Mouse (Mus musculus) spleen, postnatal 10 days (tissue): ENCODE measurements around the gene Fer.

Experiments used
- DNase-seq, 2 experiments: peaks; one replicate each; pipeline ENCODE4 v3.0.0; 2021 to 2022; ENCODE audit warnings: low spot score in 2 of 2

The Fer gene

GRCm38 (mm10) chr17:64140063-64140850, 277.4 kb downstream of the Fer start:
- DNase-seq, result no peak

- DNase-seq, result no peak
Observed at GRCm38 (mm10) chr17:64141856-64142255, 279.0 kb downstream of the Fer start.

GRCm38 (mm10) chr17:64146409-64146808, 283.5 kb downstream of the Fer start:
- DNase-seq, result no peak

GRCm38 (mm10) chr17:64150717-64151116, 287.9 kb downstream of the Fer start:
- DNase-seq, result no peak

GRCm38 (mm10) chr17:64167731-64168130, 304.9 kb downstream of the Fer start:
- DNase-seq, result no peak

GRCm38 (mm10) chr17:64170019-64170418, 307.2 kb downstream of the Fer start:
- DNase-seq, result no peak

- no peak for DNase-seq
Observed at GRCm38 (mm10) chr17:64172474-64172873, 309.6 kb downstream of the Fer start.

GRCm38 (mm10) chr17:64180546-64180945, 317.7 kb downstream of the Fer start:
- no peak for DNase-seq

GRCm38 (mm10) chr17:64181291-64181690, 318.4 kb downstream of the Fer start:
- DNase-seq, result no peak

GRCm38 (mm10) chr17:64182599-64182998, 319.7 kb downstream of the Fer start:
- no peak for DNase-seq

- no peak for DNase-seq
Observed at GRCm38 (mm10) chr17:64183196-64183595, 320.3 kb downstream of the Fer start.
